Mouse (Mus musculus) gastrocnemius, adult 8-10 months (tissue): Measurements from ENCODE around the gene Grn. TPM values are rescaled to one million over a fixed set of nuclear protein-coding genes. Genes with fewer than 3 reads are reported as not detected.

Experiments
- DNase-seq, 2 experiments: peaks; one replicate each; pipeline ENCODE4 v3.0.0; 2022; ENCODE audit warnings: low spot score in 2 of 2
- total RNA-seq, 4 experiments: library from RNA; stranded (reverse); gene quantifications; 2 replicates each; pipeline ENCODE4 v1.2.4; 2022

Gene Grn
- total RNA-seq, 4 experiments from 2014 or later, result 12.2 to 21.8 (median 17.0) TPM

DNA sequence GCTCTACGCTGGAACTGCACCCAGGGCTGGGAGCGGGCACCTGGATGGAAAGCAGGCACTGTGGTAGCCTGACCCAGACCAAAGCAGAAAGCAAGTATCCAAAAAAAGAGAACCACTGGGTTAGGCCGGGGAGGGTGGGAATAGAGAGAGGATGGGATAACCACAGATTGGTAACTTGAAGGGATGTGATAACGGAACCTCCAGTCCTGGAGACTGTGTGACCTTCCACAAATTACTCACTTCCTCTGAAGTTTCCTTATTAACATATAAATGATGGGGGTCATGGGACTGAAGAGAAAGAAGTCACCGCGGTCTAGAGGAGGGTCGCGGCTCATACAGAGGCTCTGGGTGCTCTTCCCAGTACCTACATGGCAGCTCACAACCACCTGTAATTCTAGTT lies 10.1 kb downstream of the Grn start:
- DNase-seq, result no peak

DNA sequence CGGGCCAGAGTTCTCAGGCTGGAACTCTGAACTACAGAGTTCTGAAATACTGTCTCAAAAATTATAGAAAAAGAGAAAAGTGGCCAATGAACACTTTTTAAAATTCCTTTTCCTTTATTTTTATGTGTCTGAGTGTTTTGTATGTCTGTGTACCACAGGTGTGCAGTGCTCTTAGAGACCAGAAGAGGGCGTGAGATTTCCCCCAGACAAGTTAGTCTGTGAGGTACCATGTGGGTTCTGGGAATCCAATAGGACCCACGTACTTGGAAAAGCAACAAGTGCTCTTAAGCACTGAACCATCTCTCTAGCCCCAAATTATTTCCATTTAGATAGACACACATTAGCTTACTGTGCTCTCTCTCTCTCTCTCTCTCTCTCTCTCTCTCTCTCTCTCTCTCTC lies 11.3 kb downstream of the Grn start:
- DNase-seq, result no peak

DNA sequence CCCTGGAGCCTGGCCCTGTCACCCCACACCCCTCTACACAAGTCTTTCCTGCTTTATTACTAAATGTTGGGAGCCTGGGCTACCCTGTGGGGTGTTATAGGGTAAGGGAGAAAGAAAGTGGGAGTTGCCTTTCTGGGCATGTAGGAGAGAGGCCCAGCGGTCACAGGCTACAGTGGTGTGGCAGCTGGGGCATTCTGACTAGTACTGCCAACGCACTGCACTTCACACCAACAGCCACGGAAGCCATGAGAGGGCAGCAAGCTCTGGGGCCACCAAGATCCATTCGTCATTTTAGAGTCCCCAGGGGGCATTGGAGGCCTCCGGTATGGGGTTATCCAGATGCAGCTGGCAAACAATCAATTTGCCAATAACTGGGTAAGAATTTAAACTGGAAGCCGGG lies 12.0 kb downstream of the Grn start:
- no peak for DNase-seq

DNA sequence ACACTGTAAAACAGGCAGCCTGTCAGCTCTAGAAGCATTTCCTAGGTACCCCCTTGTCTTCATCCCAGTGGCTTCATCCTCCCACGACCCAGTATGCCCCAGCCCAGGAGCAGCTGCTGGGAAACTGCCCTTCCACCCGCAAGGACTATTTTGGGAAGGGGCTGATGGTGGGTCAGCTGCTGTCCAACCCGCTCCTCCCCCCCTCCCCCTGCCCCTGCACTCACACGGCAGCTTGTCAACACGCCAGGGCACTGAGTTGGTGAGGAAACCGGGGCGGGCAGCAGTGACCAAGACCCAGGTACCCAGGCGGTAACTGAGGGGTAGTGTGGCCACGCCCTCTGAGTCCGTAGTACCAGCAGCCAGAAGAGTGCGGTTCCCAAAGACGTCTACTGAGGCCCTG lies 13.6 kb downstream of the Grn start:
- no peak for DNase-seq

DNA sequence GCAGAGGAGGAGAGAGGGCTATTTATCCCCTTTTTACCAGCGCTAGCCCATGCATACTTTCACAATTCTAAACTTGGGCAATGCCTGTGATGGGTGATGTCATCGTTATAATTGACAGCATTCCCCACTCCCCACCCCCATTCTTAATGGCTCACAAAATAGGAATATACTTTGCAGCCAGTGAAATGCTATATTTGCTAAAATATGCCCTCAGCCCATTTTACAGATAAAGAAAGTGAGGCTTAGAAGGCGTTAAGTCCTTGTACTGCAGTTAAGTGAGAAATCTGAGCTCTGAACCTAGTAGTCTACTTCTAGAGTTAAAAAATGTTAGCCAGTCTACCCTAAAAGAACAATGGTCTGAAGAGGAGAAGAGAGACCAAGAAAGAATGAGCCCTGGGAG lies 14.2 kb downstream of the Grn start:
- DNase-seq, result no peak

DNA sequence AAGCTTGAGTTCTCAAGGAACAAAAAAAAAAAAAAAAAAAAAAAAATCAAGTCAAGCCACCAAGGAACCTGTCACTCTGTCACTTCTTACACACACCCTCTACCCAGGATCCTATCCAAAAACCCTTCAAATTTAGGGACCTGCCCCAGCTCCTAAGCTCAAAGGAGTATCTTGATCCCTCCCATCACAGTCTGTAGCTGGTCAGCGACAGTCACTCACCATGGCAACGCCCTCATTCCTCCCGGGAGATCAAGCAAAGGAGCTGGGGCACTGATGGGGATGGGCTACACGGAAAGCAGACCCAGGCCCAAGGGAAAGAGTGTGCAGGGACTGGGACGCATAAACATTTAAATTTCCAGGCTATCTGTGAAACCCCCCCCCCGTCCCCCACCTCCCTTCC lies 14.7 kb downstream of the Grn start:
- no peak for DNase-seq

DNA sequence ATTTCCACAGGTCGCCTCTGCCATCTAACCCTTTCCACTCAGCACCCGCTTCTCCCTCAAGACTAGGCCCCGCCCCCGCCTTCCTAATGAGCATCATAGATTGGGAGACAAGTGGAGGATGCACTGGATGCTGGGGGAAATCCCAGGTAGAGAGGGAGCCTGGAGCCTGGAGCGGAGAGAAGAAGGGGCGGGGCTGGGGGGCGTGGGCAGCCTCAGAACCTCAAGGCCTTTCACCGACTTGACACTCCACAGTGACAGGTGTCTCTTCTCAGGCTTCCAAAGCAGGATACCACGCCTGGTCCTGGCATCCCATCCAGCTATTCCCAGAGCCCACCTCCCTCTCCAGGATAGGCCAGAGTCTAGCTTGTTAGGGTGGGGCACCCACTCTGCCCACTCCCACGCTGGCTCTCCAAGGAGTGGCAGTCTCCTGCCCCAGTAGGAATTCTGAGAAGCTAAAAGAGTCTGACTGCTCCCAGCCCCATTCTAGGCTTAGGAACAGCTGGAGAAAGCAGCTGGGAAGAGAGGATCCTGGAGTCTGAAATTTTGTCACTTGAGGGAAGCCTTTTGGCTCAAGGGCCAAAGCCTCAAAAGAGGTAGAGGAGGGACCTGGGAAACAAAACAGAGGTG lies 15.3 kb downstream of the Grn start:
- no peak for DNase-seq

DNA sequence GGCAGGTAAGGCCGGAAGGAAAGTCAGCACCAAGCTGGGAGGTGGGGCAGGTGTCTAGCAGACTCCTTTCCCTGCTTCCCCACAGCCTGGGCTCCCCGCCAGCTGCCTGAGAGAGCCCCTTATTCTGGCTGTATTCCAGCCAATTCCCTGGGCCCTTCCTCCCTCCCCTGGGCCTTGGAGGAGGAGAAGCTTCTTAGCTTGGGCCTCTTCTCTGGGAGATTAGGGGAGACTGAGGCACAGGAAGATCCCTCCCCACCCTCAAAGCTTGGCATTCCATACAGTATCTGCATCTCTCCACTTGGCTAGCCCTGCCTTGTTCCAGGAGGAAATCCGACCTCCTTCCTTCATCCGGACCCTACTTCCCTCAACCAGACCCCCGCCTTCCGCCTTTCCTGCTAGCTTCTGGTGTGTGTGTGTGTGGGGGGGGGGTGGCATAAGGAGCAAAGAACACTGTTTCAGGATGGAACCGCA lies 15.8 kb downstream of the Grn start:
- DNase-seq, result no peak

DNA sequence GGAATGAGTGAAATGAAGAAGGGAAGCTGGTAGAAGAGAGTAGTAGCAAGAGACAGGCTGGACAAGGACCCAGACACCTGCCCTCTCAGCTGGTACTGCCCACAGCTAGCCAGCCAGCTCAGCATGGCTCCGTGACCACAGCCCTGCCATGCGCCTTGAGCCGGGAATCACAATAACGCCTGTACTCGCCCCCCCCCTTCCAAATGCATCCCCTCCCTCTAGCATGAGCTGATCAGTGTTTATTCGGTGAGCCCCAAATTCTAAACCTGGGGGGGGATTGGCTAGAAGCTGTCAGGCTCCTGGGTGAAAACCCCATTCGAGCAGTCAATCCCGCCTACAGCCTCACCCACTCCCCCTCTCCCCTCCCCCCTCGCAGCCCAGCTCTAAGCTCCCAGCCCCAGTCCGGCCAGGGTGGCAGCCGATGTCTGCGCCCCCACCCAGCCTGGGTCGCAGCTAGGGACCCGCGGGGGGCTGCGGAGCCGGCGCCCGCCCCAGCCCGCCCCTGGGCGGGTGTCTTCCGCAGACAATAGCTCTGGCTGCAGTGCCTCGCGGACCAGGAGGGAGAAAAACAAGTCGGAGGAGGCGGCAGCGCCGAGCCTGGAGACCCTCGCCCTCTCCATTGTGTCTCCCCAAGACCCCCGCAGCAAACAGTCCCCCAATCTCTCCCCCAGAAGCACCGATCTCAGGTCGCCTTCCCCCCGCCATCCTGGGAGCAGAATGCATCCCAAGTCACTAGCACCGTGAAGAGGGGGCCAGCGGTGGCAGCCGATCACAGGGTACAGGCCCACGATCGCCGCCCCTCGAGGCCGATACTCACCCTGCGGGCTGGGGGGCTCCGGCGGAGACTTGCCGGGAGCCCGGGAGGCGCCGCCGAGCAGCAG lies 16.7 kb downstream of the Grn start:
- no peak for DNase-seq

DNA sequence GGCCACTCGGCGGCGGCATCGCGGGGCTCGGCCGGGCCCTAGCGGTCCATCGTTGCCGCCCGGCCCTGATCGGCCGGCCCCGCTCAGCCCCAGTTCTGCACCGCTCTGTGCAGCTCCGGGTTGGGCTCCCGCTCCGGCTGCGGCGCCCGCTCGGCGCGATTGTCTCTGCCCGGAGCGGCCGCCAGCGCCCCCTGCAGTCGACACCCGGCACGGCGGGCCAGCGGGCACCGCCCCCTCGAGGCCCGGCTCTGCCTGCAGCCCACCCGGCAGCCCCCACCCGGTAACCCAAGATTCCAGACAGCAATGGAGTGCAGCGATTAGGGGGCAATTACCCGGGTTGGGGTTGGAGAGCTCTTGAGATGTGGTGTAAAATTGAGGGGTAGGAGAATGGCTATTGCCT lies 17.4 kb downstream of the Grn start, which contains the start of gene Fam171a2:
Gene Fam171a2, minus strand, starts transcription at position 186 of the 400 bp plus-strand sequence.
- DNase-seq, result peak in 1 of 2 experiments; percentile 40

DNA sequence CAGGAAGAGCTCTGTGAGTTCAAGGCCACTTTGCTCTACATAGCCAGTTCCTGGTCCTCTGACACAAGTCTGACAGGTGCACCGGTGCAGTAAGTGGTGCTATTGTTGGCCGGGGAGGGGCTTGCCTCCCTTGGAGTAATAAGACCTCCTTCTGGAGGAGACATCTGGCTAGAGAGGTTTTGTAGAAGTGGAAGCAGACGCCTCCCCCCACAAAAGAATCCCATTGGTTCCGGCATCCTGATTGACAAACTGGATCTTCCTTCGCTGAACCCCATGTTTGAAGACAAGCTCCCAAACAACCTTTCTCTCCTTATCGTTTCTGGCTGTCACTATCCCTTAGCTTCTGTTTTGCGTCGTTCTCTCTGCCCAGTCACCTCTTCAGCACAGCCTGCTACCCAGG lies 18.2 kb downstream of the Grn start:
- DNase-seq, result no peak

DNA sequence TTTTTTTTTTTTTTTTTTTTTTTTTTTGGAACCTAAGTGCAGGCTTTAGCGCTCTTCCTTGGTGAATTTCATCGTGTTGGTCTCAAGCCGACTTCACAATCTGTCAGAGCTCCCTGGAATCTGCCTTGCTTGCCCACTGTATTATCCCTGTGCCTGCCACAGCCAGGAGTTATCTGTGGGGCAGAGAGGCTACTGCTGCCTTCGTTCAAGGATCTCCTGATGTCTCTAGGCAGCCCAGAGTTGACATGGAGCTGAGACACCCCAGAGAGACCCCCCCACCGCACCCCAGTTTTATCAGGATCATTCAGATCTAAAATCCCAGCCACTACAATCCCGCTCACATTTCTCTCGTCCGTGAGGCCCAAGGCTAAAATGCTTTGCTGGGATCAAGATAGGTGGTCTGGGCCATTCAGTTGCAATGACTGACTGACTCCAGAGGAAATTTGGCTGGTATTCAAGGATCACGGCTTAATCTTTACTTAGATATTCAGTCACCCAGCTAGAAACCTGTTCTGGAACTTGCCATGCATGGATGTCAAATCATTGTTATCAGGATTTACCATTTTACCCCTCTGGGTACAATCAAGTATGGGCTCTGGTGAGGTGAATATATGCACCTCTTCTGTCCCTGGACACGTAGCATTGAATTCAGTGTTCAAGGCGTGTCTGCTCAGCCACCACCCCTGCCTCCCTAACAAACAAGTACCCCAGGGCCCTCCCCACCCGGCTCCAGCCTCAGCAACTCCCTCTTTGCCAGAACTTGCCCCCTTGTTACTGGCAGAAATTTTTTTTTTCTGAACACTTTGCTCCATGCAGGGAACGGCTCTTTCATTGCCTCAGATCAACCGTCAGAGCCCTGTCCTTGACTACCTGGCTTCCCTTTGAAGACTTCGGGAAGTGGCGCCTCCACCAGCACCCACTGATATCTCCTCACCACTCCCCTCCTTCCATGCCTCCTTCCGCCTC lies 19.2 kb downstream of the Grn start:
- DNase-seq, result no peak

DNA sequence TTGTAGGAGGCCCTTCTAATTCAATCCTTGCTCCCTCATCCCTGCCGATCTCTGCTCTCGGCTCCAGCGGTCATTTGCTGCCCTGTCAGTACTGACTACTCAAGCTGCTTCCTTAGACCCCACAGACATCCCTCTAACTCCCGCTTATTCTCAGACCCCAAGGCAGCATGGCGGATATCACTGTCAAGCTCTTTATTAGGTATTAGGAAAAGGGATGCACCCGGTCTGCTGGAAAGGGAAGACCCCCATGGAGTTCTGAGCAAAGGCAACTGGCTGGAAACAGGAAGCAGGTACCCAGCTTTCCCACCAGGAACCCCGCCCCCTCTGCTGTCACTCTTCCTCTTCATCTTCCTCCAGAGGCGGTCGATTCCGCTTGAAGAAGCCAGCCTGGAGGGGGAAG lies 23.0 kb downstream of the Grn start:
- no peak for DNase-seq

DNA sequence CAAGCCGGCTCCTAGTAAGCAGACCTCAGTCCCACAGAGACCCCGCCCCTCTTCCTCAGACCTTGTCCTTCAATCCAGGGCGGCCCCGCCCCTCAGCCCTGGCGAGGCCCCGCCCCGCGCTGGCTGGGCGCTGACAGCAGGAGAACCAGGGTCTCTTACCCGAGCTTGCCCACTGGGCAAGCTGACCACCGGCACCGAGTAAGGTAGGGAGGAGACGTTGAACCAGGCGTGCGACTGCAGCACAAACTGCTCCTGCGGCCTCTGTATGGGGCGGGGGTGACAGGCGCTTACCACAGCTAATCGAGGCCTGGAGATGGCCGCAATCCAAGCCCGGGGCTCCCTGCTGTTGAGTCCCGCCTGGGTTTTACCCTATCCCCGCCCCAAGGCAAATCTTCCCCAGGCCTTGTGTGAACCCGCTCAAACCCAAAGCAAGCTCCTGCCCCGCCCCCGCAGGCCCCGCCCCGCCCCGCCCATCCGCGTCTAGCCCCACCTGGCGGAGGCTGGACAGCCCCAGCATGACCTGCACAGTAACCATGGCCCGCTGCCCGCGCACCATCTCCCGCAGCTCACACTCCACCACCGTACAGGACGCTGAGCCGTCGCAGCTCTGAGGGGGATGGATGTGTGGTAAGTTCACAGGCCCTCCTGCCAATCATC lies 25.8 kb downstream of the Grn start:
- peak; percentile 46 to 64 for DNase-seq

DNA sequence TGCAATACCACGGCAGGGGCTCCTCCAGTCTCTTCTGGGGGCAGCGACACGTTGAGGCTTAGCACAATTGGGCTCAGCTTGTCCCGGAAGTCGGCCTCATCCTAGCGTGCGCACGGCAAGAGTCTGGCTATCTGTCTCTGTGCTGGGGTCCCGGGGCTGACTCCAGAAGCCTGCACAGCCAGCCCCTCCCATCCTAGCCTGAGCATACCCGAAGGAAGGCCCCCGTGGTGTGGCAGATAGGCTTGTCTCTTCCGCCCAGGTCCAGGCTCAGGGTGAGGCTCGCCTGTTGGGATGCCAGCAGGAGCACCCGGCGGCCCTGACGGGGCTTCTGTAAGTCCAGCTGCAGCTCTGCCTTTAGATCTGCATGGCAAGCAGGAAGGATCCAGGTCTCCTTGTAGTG lies 30.4 kb downstream of the Grn start:
- DNase-seq, result no peak

DNA sequence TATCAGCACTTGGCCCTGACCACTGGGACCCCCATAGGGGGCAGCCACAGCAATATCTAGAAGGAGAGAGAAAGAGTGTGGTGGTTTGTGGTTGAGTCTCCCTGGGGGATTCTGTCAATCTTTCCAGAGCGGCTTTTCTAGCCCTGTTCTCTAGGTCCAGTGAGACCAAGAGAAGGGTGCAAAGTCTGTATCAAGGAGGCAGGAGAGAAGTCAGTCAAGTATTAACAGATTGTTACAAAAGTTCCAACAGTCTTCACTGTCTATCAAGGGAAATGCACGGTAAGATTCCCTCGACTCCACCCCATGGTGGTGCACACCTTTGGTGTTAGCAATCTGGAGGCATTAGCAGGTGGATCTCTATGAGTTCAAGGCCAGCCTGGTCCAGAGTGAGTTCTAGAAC lies 31.6 kb downstream of the Grn start:
- DNase-seq, result no peak

DNA sequence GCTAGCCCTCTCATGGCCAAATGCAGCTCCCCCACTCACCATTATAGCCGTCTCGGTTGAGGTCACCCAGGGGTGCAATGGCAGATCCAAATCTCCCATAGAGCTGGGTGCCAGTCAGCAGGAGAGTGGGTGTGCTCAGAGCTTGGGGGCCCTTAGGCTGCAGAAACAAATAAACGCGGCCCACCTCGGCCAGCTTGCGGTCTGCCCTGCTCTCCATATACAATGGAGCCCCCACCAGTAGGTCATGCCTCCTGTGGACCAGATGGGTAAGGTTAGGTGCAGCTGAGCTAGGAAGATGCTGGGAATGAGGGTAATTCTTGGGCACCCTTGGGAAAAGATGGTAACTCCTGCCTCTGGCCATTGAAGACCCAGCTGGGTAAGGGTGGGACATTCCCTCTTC lies 34.8 kb downstream of the Grn start:
- no peak for DNase-seq

DNA sequence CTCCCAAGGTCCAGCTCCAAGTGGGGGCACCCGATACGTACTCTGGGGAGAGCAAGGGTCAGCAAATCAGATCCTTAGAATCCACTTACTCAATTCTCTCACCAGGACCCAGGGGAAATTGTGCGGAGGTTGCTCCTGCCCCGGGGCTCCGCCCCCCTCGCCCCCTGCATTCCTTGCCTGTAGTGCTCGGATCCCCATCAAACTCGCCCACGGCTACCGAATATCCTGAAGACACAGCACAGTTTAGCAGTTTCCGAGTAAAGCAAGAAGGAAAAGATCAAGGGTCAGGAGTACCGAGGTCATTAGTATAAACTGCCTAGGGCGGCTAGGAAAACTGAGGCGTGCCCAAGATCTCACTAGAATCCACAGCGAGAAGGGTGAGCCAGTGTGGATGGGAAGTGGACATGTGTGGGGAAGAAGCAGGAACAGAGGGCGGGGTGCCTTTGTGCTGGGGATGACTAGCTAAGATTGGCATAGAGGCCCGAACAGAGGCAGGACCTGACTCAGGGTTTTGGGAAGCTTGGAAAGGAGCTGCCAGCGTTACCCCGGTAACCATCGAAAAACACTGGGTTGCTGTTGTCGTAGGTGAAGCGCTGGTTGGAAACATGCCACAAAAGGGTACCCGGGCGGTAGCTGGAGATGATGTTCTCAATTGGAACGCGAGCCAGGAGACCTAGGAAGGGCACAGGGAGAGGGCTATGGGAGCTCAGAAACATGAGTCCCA lies 35.8 kb downstream of the Grn start:
- DNase-seq, result peak; percentile 50 to 59

DNA sequence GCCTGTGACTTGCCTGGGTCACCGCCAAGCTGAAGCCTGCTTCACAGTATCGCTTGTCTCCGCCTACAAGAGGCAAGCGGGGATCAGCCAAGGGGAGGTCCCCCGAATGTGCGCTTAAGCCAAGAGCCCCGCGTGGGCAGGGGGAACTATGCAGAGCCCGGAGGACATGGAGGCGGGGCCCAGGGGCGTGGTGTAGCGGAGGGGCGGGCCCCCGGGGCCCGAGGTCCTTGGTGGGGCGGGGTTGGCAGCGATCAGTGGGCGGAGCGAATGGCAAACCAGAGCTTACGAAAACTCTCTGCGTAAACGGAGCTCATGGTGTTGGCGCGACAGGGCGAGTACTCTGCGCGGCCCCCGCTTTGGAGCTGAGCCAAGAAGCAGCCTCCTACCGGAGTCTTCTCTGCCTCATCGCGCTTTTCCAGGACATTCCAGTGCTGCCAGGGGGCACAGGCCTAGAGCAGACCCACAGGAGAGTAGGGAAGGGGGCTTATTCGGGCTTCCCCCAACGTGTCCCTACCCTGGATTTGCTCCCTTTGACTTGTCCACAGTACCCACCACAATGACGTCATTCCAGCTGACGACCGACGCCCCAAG lies 37.0 kb downstream of the Grn start:
- peak; percentile 95 to 97 for DNase-seq
